Mouse (Mus musculus) liver, embryonic 14.5 days (tissue): ENCODE data around the gene Tor1a.

Source experiments
- CTCF ChIP-seq: IDR thresholded peaks from 2 replicates; pipeline ENCODE4 v1.5.1; 2016; ENCODE audit warnings: antibody characterized with exemption, low read depth, control low read depth
- EP300 ChIP-seq: IDR thresholded peaks from 2 replicates; pipeline ENCODE4 v1.6.1; 2016; ENCODE audit warnings: antibody characterized with exemption, low read depth

GRCm38 (mm10) chr2:30937731-30938130 lies 30.0 kb downstream of the Tor1a start:
- no peak for TF ChIP-seq CTCF
- TF ChIP-seq EP300 = no peak
